Mouse (Mus musculus) liver, adult 2 months (tissue): ENCODE measurements at regions not wholly inside any gene's neighbourhood (a gene's known extent, or its start where the extent isn't known, plus 50 kb on each side); places are given as distances from the start of the nearest gene placed in this dataset.

ENCODE experiments used
- CTCF ChIP-seq: fragments of 200-500 bp; IDR thresholded peaks from 2 replicates; pipeline ENCODE4 v1.5.1; 2011; ENCODE audit warnings: low read depth, low read length, control low read depth
- POLR2A ChIP-seq: fragments of 200-500 bp; IDR thresholded peaks from 2 replicates; pipeline ENCODE4 v1.6.1; 2011; ENCODE audit warnings: low read length, control low read depth; ENCODE audit not compliant: insufficient read depth; ENCODE audit errors: extremely low read depth

DNA sequence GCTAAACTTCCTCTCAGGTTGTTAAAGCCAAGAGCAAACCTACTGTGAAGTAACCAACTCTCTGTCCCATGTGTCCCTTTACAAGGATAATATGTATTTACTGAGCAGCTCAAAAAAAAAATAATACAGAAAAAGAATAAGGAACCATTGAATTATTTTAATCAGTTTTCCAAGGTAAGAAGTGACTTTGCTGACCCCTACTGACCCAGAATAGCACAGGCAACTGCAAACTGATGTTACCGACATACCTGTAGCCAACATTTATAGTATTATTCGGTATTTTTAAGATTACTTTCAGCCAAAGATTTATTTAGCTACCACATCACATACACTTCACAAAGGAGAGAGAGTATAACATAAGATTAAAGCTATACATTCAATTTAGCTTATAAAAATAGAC lies 138.2 kb upstream of the Tbc1d2b start:
- TF ChIP-seq CTCF: peak; percentile 33
- TF ChIP-seq POLR2A: no peak
